Mouse (Mus musculus): ENCODE measurements around the gene Akap8. TPM values are rescaled to one million over a fixed set of nuclear protein-coding genes. Genes with fewer than 3 reads are reported as not detected.

Akap8 gene
- 10 to 100 TPM; 90.9 to 94.2 TPM for total RNA-seq (2021)

GRCm38 (mm10) chr17:32320597-32321389, at the start of gene Akap8:
TSS of gene Akap8 (minus strand) at chr17:32321238.
- intact Hi-C loops (cut with DNase I) = no loop called here

GRCm38 (mm10) chr17:32368991-32369578, 48.0 kb upstream of the Akap8 start:
- no peak for DNase-seq (ENCODE audit: extremely low spot score in 1 of 2, low spot score in 2 of 2)
- intact Hi-C loops (cut with DNase I) = no loop called here

More at GRCm38 (mm10) chr17:32320597-32321389, at the start of gene Akap8:
- peak; percentile 99 for DNase-seq (ENCODE audit: extremely low spot score in 1 of 2, low spot score in 2 of 2)

GRCm38 (mm10) chr17:32367706-32368105, 46.7 kb upstream of the Akap8 start:
- DNase-seq (ENCODE audit: extremely low spot score in 1 of 2, low spot score in 2 of 2) = no peak
- intact Hi-C loops (cut with DNase I) = loop anchor here (2.0 kb wide), 1 partner anchor 13 kb away; no protein-coding TSS in a partner anchor

- no peak for DNase-seq (ENCODE audit: extremely low spot score in 1 of 2, low spot score in 2 of 2)
- intact Hi-C loops (cut with DNase I) = no loop called here
Observed at GRCm38 (mm10) chr17:32365296-32365695, 44.3 kb upstream of the Akap8 start.

- intact Hi-C loops (cut with DNase I) = no loop called here
- no peak for DNase-seq (ENCODE audit: extremely low spot score in 1 of 2, low spot score in 2 of 2)
Observed at GRCm38 (mm10) chr17:32364850-32365249, 43.8 kb upstream of the Akap8 start.

GRCm38 (mm10) chr17:32364331-32364730, 43.3 kb upstream of the Akap8 start:
- peak; percentile 77 to 94 for DNase-seq (ENCODE audit: extremely low spot score in 1 of 2, low spot score in 2 of 2)
- intact Hi-C loops (cut with DNase I) = no loop called here

- DNase-seq (ENCODE audit: extremely low spot score in 1 of 2, low spot score in 2 of 2) = peak in 1 of 2 experiments; percentile 38
- intact Hi-C loops (cut with DNase I) = no loop called here
Observed at GRCm38 (mm10) chr17:32363821-32364301, 42.8 kb upstream of the Akap8 start.

GRCm38 (mm10) chr17:32362686-32363085, 41.6 kb upstream of the Akap8 start:
- intact Hi-C loops (cut with DNase I) = no loop called here
- no peak for DNase-seq (ENCODE audit: extremely low spot score in 1 of 2, low spot score in 2 of 2)

GRCm38 (mm10) chr17:32359928-32360327, 38.9 kb upstream of the Akap8 start:
- peak in 1 of 2 experiments; percentile 47 for DNase-seq (ENCODE audit: extremely low spot score in 1 of 2, low spot score in 2 of 2)
- intact Hi-C loops (cut with DNase I) = no loop called here

GRCm38 (mm10) chr17:32358943-32359340, 37.9 kb upstream of the Akap8 start:
- intact Hi-C loops (cut with DNase I) = no loop called here
- DNase-seq (ENCODE audit: extremely low spot score in 1 of 2, low spot score in 2 of 2) = no peak

GRCm38 (mm10) chr17:32358192-32358942, 37.3 kb upstream of the Akap8 start:
- DNase-seq (ENCODE audit: extremely low spot score in 1 of 2, low spot score in 2 of 2) = no peak
- intact Hi-C loops (cut with DNase I) = no loop called here

GRCm38 (mm10) chr17:32356766-32357760, 36.0 kb upstream of the Akap8 start:
- intact Hi-C loops (cut with DNase I) = no loop called here
- DNase-seq (ENCODE audit: extremely low spot score in 1 of 2, low spot score in 2 of 2) = peak in 1 of 2 experiments; percentile 50

GRCm38 (mm10) chr17:32356281-32356680, 35.2 kb upstream of the Akap8 start:
- no peak for DNase-seq (ENCODE audit: extremely low spot score in 1 of 2, low spot score in 2 of 2)
- intact Hi-C loops (cut with DNase I) = no loop called here

- intact Hi-C loops (cut with DNase I) = no loop called here
- DNase-seq (ENCODE audit: extremely low spot score in 1 of 2, low spot score in 2 of 2) = no peak
Observed at GRCm38 (mm10) chr17:32355031-32355430, 34.0 kb upstream of the Akap8 start.

GRCm38 (mm10) chr17:32354211-32354610, 33.2 kb upstream of the Akap8 start:
- DNase-seq (ENCODE audit: extremely low spot score in 1 of 2, low spot score in 2 of 2) = no peak
- intact Hi-C loops (cut with DNase I) = no loop called here

GRCm38 (mm10) chr17:32353696-32354095, 32.7 kb upstream of the Akap8 start:
- intact Hi-C loops (cut with DNase I) = no loop called here
- peak; percentile 66 to 81 for DNase-seq (ENCODE audit: extremely low spot score in 1 of 2, low spot score in 2 of 2)

- no peak for DNase-seq (ENCODE audit: extremely low spot score in 1 of 2, low spot score in 2 of 2)
- intact Hi-C loops (cut with DNase I) = no loop called here
Observed at GRCm38 (mm10) chr17:32351726-32352125, 30.7 kb upstream of the Akap8 start.

GRCm38 (mm10) chr17:32351269-32351668, 30.2 kb upstream of the Akap8 start:
- DNase-seq (ENCODE audit: extremely low spot score in 1 of 2, low spot score in 2 of 2) = no peak
- intact Hi-C loops (cut with DNase I) = no loop called here
